Mouse (Mus musculus) CH12F3 (cell line): ENCODE results near the gene Med21.

Experiments
- in situ Hi-C: fragments of 300-500 bp; cut with MboI; formaldehyde crosslinking; loops from 2 replicates; pipeline ENCODE4 v1.14.3; 2020; ENCODE audit warnings: low sequenced_read_pairs

The Med21 gene

DNA sequence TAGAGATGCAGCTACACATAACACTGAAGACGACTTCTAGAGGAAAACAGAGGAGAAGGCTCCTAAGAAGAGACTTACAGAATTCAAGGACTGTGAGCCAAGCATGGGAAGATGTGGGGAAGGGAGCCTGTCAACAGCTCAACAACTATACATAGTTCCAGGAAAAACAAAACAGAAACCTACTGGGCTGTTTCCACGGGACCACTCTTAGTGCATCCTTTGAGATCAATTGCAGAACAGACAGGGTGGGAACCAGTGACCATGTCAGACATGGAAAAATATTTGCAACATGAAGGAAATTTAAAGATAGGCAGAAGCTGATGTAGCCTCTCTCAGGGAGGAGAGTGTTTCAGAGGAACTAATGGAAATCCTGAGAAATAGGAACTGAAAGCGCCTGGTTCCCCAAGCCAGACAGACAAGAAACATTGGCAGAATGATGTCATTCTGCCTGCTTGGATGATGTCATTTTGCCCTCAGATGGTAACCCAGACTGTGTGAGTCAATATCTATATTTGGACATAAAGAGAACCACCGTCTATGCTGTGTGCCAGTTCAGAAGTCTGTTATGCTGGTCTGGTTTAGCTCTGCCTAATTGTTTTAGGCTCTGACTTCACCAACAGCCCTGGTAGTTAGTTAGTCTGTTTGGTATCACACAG, 32.7 kb downstream of the Med21 start:
- in situ Hi-C loops, result loop anchor here (10.0 to 25.0 kb wide), 2 partner anchors 50 to 312 kb away; partner anchors contain the start of gene Stk38l

DNA sequence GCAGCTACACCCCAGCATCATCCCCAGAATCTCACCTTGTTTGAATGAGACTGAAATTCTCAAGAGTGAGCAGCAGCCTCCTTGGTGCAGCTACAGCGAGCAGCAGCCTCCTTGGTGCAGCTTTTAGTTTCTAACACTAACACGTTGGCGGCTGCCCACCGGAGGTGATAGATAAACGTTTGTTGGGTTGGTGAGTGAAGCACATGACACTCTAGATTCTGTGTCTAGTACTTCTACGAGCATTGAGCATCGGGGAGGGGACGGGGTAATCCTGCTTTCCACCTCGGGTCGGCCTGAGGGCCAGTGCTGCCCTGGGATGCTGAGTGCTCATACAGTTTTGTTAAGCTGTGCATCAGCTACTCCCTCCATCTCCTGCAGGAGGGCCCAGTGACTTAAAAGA, 34.6 kb downstream of the Med21 start:
- in situ Hi-C loops, result loop anchor here (10.0 kb wide), 1 partner anchor 48 kb away; the partner anchor contains the start of gene Stk38l

DNA sequence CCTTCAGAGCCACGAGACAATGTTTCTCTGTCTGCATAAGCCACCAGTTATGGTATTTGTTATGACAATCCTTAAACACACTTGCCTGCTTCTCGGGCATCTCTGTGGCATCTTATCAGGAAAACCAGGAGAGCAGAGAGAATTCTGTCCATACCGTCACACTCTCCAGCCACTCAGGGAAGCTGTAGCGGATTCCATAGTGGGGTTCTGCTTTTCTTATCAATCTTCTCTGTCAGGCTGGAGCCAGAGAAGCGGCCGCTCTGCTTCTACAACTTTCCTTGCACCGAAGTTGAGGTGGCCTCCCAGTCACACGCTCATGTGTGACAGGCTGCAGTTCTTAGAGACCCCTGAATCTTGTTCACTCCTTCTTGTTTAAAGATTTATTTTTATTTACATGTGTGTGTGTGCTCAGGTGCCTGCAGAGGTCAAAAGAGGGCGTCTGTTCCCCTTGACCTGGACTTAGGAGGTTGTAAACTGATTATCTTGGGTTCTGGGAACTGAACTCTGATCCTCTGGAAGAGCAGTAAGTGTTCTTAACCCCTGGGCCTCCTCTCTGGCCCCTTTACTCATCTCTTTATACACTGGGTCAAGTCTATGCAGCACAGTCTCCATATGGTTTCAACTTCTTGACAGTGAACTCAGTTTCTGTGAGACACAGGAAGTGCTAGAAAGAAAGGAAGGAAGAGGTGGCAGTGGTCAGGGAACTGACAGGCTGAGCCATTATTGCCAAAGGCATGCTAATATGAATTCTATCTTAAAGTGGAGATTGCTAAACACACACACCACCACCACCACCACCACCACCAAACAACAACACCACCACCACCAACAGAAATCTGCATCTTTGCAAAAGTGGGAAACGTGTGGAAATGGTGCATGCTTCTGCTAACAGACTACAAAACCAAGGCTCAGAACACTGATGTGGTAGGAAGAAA, 36.1 kb downstream of the Med21 start:
- in situ Hi-C loops, result loop anchor here (10.0 kb wide), 1 partner anchor 46 kb away; the partner anchor contains the start of gene Stk38l

DNA sequence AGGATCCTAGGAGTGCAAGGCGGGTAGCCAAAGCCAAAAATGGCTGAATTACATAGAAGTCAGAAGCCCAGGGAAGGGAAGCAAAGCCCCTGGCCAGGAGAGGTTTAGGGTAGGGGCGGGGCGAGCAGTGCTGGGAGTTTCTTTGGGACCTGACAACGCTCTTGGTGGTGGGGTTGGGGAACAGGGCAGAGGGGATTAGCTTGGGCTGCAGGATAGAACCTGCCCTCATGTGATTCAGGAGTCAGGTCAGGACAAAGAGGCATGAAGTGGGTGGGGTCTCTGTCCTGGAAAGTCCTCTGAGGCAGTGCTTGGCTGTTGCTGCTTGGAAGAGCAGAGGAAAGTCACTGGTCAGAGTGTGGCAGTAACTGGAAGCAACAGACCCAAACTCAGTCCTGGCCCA, 41.5 kb downstream of the Med21 start:
- in situ Hi-C loops, result no loop called here

DNA sequence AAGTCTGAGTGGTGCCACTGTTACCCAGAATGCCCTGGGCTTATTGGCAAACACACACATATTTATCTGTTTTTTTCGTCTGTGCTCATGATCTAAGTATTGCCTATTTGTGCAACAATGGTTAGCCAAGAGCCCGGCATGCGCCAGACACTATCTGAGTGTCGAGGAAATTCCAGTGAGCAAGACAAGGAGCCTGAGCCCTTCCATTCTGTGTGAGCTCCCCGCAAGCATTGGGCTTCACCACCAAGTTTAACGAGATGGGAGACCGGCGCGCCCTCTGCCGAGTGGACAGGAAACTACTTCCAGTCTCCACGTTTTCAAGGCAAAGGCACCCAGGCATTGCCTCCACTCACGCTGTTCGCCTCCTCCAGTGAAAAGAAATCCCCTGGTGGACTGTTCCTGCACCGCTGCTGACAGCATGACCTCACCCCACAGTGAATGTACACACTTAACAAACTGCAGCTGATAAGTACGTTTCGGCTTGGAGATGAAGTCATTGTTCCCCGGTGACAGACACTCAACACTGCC, 43.5 kb downstream of the Med21 start:
- in situ Hi-C loops, result no loop called here

DNA sequence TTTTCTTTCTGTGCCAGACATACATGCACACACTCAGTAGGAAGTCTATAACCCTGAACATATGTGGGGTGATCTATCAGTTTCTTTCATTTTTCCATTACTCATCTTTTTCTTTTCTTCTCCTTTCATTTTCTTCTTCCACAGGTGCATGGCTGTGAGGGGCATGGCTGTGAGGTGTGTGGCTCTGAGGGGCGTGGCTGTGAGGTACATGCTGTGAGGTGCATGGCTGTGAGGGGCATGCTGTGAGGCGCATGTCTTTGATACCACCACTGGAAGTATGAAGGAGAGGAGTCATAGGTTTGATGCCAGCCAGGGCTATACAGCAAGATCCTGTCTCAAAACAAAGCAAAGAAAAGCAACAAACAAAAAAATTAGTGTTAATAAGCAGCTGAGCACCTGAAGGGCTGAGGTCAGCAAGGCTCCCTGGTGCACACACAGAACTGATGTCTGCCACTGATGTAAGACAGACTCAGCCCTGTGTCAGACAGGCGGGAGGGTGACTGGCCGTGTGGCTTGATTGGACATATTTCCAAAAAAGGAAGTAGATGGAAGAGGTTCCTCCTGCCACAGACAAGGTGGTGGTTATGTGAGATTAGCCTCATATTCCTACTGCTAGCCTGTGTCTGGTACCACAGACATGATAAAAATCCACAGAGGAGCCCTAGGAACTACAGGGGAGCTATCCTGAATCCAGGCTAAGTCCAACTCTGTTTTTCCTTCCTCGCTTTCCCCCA, 44.3 kb downstream of the Med21 start:
- in situ Hi-C loops, result no loop called here

DNA sequence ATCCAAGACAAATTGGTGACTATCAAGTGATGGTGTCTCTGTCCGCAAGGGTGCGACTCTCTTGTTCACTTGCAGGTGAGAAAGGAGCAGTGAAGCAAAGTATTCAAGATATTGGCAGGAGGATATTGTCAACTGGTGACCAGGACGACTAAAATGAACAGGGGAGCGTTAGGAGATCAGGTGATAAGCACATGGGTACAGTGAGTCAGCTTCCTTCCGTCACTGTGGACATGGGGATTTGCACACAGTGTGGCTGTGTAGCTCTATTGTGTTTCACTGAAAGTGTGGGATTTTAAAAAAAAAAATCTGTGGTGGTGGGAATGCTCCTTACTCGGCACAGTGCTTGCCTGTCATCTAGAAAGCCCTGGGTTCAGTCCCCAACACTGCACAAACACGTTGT, 45.7 kb downstream of the Med21 start:
- in situ Hi-C loops, result no loop called here

DNA sequence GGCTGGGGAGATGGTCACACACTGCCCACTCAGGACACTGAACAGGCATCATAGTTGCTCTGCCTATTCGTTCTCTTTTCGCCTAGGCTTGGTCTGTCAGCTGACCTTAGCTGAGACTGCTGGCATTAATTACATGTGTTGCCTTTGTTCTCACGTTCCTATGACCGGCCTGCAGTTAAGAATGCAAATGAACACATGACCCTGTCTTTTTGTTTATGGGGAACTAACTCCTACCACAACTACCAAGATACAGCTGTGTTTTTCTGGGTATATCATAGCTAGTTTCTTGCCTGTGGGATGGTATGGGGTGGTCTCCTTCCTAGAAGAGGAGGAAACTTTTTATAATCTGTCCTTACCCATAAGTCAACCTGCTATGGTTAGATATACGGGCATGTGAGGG, 46.5 kb downstream of the Med21 start:
- in situ Hi-C loops, result no loop called here

DNA sequence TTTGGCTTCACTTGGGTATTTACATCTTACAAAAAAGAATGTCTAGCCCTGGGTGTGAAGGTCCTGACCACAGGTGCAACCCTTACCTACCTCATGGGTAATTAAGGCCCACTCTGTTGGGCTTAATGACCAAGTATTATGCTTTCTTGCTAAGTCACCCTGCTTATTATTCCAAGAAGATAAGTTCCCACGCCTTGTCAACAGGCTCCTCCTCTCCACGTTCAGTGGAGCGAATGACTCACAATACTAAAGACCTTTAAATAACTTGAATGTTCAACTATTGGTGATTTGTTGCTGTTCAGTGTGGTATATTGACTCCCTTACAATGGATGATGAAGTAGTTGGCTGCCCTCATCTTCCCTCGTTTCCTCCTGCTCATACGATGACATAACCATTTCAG, 55.4 kb downstream of the Med21 start:
- in situ Hi-C loops, result no loop called here

DNA sequence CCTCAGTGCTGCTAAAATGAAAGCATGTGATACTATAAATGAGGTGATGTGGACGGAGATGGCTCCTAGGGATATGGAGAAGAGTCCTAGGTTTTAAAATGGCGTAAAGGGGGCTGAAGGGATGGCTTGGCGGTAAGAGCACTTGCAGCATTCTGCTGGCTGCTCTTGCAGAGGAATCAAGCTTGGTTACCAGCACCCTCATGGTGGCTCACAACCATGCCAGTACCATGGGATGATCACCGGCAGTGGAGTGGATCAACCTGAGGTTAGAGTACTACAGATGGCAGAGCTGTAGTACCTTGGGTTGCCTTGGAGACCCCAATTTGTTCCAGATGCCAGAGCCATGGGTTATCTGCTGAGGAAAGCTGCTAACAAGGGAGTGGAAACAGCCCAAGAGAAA, 56.0 kb downstream of the Med21 start:
- in situ Hi-C loops, result no loop called here
